ENCODE assay signal across 22 mouse cellular contexts in genomic region chr2:105769747-105770328, GRCm38 (mm10).
A peak's percentile ranks its signal among the peaks of the same experiment; 100 is the strongest.
DNase-seq lines count a peak whose midpoint lies in the region; ATAC-seq lines count a peak whose summit lies in the region.
"Had no signal": no experiment of that assay in that cellular context is flagged by ENCODE, and none has a peak within 500 bp of the region (broad histone marks: within the 10 kb centered on the region; RNA-seq: fewer than 3 reads in every experiment).

No protein-coding gene starts in this region.

- peak; percentile 93 for ATAC-seq in liver, embryonic 11.5 days (replicated peaks; ENCODE audit: low FRiP score)
- ATAC-seq in erythroid progenitor cell, adult 5-6 weeks (replicated peaks; ENCODE audit: low FRiP score, poor library complexity, severe bottlenecking) = peak; percentile 83
- peak; percentile 94 for ATAC-seq in liver, embryonic 16.5 days (ENCODE audit: low read depth)
- ATAC-seq: forebrain, embryonic 15.5 days; midbrain, embryonic 13.5 days had no signal

- H3K9ac ChIP-seq in liver, embryonic 11.5 days (ENCODE audit: low read depth, low read length) = no peak overlapping the region
- H3K9ac ChIP-seq in liver, embryonic 16.5 days (ENCODE audit: low read depth, low read length) = no peak overlapping the region
- H3K9ac ChIP-seq: forebrain, embryonic 15.5 days; heart, embryonic 12.5 days; hindbrain, embryonic 12.5 days; midbrain, embryonic 13.5 days had no signal

- 67% methylated on average over 4 of the region's 4 CpGs for WGBS in liver, embryonic 11.5 days
- 31% methylated on average over 4 of the region's 4 CpGs for WGBS in liver, embryonic 16.5 days (ENCODE audit: insufficient replicate concordance)

- no peaks in the 10 kb centered on the region for H3K4me1 ChIP-seq in liver, embryonic 11.5 days (replicated peaks; ENCODE audit: control insufficient read depth, insufficient read depth, low read length)
- peaks cover 4% of the 10 kb centered on the region for H3K4me1 ChIP-seq in liver, embryonic 16.5 days (ENCODE audit: control insufficient read depth, low read depth, low read length)
- H3K4me1 ChIP-seq: forebrain, embryonic 15.5 days; heart, embryonic 12.5 days; hindbrain, embryonic 12.5 days; midbrain, embryonic 13.5 days had no signal

- H3K27ac ChIP-seq in liver, embryonic 11.5 days (ENCODE audit: low read depth, low read length) = no peak overlapping the region
- H3K27ac ChIP-seq in liver, embryonic 16.5 days (ENCODE audit: low read length) = peak overlapping the region; percentile 59
- H3K27ac ChIP-seq: forebrain, embryonic 15.5 days; hindbrain, embryonic 12.5 days; midbrain, embryonic 13.5 days had no signal

- H3K27me3 ChIP-seq in liver, embryonic 11.5 days (replicated peaks; ENCODE audit: control insufficient read depth, insufficient read depth, low read length) = no peaks in the 10 kb centered on the region
- H3K27me3 ChIP-seq in liver, embryonic 16.5 days (ENCODE audit: control insufficient read depth, insufficient read depth, low read depth, low read length) = no peaks in the 10 kb centered on the region
- H3K27me3 ChIP-seq: forebrain, embryonic 15.5 days; heart, embryonic 12.5 days; hindbrain, embryonic 12.5 days had no signal

- H3K4me3 ChIP-seq in liver, embryonic 11.5 days (ENCODE audit: low read depth, low read length) = no peak overlapping the region
- H3K4me3 ChIP-seq in liver, embryonic 16.5 days (ENCODE audit: low read depth, low read length) = no peak overlapping the region
- H3K4me3 ChIP-seq: forebrain, embryonic 15.5 days; heart, embryonic 12.5 days; hindbrain, embryonic 12.5 days; midbrain, embryonic 13.5 days had no signal

- DNase-seq in liver, embryonic 11.5 days (ENCODE audit: low spot score) = no peak
- no peak for DNase-seq in liver
- no peak for DNase-seq in frontal cortex, postnatal 10 days (ENCODE audit: low spot score in 2 of 2)
- DNase-seq in cerebellum, postnatal 4 days (ENCODE audit: low spot score in 2 of 2) = no peak
- DNase-seq in retina, embryonic 14.5 days (ENCODE audit: low spot score) = no peak
- DNase-seq: adrenal gland, postnatal 36 days; cerebellum, adult 18-20 months; cerebellum, postnatal 25 days; gastrocnemius, postnatal 25 days; heart, adult 18-20 months; heart, postnatal 10 days; kidney, adult 11 months; lung, adult 18-20 months; lung, postnatal 10 days; thymus, adult 2 months; thymus, postnatal 4 days had no signal

- no peaks in the 10 kb centered on the region for H3K9me3 ChIP-seq in liver, embryonic 11.5 days (ENCODE audit: control insufficient read depth, low read length)
- no peaks in the 10 kb centered on the region for H3K9me3 ChIP-seq in liver, embryonic 16.5 days (replicated peaks; ENCODE audit: control insufficient read depth, low read length)
- H3K9me3 ChIP-seq: forebrain, embryonic 15.5 days; heart, embryonic 12.5 days had no signal

- no peak overlapping the region for H3K4me2 ChIP-seq in liver, embryonic 11.5 days
- H3K4me2 ChIP-seq in liver, embryonic 16.5 days (ENCODE audit: low read depth, low read length) = no peak overlapping the region
- H3K4me2 ChIP-seq: forebrain, embryonic 15.5 days; heart, embryonic 12.5 days; hindbrain, embryonic 12.5 days; midbrain, embryonic 13.5 days had no signal

- no peaks in the 10 kb centered on the region for H3K36me3 ChIP-seq in liver, embryonic 11.5 days (ENCODE audit: control insufficient read depth, insufficient read depth, low read length)
- no peaks in the 10 kb centered on the region for H3K36me3 ChIP-seq in liver, embryonic 16.5 days (ENCODE audit: control insufficient read depth, insufficient read depth)
- H3K36me3 ChIP-seq: forebrain, embryonic 15.5 days; hindbrain, embryonic 12.5 days; midbrain, embryonic 13.5 days had no signal
